Mouse (Mus musculus) liver, embryonic 14.5 days (tissue): ENCODE measurements around the gene Nedd9.

Experiments used
- CTCF ChIP-seq: IDR thresholded peaks from 2 replicates; pipeline ENCODE4 v1.5.1; 2016; ENCODE audit warnings: antibody characterized with exemption, low read depth, control low read depth
- EP300 ChIP-seq: IDR thresholded peaks from 2 replicates; pipeline ENCODE4 v1.6.1; 2016; ENCODE audit warnings: antibody characterized with exemption, low read depth

DNA sequence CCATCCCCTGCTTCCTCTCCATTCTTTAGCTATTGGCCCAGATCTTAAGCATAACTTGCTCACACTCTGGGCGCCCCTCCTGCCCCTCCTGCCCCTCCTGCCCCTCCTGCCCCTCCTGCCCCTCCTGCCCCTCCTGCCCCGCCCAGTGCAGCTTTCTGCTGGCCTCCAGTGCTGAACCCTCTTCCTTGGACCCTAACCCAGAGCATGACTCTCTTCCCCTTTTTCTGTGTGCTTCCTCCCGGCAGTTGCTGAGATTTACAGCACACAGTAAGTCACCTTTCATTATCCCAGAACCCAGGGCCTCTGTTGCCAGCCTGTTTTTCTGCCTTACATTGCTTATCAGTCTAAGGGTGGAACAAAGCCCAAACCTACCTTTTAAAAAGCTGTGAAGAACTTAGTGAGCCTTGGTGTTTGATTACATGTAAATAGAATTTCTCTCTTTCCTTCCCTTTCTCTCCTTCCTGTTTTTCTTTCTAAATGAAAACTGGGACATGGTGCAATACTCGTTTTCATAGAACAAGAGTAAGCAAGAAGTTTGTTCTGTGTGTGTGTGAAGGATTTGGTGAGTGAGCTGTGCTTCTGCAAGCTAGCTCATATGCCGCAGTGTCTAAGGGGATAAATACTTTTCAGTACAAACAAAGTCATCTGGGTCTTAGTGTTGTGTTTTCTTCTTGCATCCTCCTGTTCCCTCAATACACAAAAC, 223.7 kb downstream of the Nedd9 start:
- TF ChIP-seq CTCF (no peak), EP300 (no peak)
